Mouse (Mus musculus) thymus, postnatal 14 days (tissue): Measurements from ENCODE around the gene Supt5.

Experiments used
- DNase-seq: peaks from one replicate; pipeline ENCODE4 v3.0.0; 2021

Supt5 gene

DNA sequence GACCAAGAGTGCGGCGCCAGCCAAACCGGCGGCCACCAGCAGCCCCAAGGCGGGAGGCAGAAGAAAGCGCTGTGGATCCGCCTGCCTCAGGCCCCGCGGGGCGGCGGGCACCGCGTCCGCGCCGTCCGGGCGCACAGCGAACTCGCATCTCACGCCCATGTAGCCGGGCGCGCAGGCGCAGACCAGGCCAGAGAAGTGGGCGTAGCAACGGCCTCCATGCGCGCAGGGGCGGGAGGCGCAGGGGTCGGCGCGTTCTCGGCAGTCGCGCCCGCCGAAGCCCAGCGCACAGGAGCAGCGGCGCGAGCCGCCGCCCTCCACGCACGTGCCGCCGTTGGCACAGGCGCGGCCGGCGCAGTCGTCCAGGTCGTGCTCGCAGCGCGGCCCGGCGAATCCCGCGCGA lies 44.1 kb downstream of the Supt5 start:
- DNase-seq: peak; percentile 55

GRCm38 (mm10) chr7:28290638-28291590 lies 47.6 kb downstream of the Supt5 start, which contains the start of gene Selenov:
Gene Selenov (minus strand): TSS chr7:28291186.
- DNase-seq: no peak

- DNase-seq: peak; percentile 23
Observed at GRCm38 (mm10) chr7:28290165-28290564, 48.4 kb downstream of the Supt5 start.

DNA sequence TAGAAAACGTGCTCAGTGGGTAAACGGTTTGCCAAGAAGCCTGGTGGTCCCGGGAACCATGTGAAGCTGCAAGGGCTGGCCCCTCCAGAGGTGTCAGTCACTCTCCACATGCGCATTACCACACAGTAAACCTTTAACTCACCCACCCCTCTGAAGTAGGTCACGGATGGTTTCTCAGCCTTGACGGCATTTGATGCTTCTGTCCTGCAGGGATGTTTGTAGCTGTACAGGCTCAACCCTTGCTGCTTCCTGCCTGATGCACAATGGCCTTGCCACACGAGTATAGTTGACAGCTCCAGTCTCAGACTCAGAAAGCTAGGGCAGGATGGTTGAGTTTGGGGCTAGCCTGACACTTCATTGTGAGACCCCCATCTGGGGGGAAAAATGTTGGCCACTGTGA lies 57.9 kb downstream of the Supt5 start:
- DNase-seq: peak; percentile 56

DNA sequence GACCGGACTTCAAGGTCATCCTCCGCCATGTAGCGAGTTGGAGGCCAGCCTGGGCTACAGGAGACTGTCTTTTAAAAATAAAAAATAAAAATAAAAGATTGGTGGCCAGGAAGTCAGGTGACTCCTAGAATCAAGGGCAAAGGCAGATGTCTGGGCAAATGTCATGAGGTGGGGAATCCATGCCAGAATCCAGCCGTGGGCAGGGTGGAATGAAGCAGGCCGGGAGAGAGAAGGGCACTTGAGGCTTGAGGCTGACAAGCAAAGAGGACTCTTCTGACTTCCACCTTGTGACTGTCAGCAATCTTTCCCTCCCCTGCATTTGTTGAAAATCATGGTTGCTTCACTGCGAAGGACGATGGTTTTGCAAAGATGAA lies 60.3 kb downstream of the Supt5 start:
- no peak for DNase-seq

- peak; percentile 97 for DNase-seq
Observed at GRCm38 (mm10) chr7:28277615-28278278, 60.8 kb downstream of the Supt5 start, which contains the start of gene Eid2b. Gene Eid2b (plus strand): TSS chr7:28277739.

DNA sequence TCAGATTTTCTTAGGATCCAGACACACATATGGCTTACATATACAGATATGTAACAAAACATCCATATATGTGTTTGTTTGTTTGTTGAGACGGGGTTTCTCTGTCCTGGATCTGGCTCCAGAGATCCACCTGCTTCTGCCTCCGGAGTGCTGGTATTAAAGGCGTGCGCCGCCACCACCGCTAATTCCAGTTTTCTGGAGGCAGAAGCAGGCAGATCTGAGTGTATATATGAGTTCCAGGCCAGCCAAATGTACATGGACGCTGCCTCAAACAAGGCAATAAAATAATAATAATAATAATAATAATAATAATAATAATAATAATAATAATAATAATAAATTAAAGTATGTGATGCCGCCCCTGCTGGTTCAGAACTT lies 61.3 kb downstream of the Supt5 start:
- no peak for DNase-seq

GRCm38 (mm10) chr7:28271761-28272160 lies 66.8 kb downstream of the Supt5 start:
- no peak for DNase-seq

DNA sequence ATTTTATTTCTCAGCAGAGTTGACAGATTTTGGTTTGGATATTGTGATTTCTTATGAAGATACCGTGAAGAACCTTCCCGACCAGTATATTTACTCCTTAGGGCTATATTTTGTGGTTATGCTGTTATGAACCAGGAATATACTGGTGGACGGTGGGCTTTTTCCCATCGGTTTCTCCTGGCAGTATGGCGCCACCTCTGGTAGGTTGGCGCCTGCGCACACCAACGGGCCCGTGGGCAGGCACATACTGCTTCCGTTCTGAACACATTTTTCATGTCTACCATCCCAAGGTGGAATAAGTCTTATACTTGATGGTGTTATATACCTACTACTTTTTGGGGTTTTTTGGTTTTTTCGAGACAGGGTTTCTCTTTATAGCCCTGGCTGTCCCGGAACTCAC lies 69.2 kb downstream of the Supt5 start:
- DNase-seq: no peak

GRCm38 (mm10) chr7:28268576-28268975 lies 70.0 kb downstream of the Supt5 start:
- no peak for DNase-seq

- peak; percentile 50 for DNase-seq
Observed at GRCm38 (mm10) chr7:28268042-28268531, 70.5 kb downstream of the Supt5 start.

DNA sequence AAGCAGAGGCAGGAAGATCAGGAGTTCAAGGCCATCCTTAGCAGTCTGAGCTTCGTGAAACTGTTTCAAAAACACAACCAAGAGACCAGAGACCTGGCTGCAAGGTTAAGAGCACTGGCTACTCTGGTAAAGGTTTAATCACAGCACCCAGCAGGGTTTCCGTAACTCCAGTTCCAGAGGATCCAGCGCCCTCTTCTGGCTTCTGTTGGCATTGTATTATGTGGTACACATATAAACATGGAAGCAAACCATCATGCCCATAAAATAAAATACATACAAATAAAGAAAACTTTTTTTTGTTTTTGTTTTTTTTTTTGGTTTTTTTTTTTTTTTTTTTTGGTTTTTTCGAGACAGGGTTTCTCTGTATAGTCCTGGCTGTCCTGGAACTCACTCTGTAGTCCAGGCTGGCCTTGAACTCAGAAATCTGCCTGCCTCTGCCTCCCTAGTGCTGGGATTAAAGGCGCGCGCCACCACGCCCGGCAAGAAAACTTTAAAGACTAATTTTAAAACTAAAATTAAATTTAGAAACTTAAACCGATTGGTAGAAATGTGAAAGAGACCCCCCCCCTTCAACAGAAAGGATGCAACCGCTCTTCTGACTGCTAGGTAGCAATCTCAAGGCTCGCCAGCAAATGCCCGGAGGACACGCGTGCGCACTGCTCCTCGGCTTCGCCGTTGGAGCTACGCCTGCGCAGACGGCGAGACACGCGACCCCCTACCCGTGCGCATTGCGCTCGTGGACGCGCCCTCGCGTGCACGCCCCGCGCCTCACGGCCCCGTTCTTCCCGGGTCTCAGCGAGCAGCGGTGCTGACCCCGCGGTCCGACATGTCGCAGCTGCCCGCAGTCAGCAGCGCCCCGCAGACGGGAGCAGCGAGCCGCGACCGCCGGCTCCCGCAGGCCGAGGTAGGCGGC lies 71.2 kb downstream of the Supt5 start, which contains the start of gene Eid2:
Gene Eid2 (plus strand): TSS at position 753 of the 913 bp plus-strand sequence.
- DNase-seq: peak; percentile 83

DNA sequence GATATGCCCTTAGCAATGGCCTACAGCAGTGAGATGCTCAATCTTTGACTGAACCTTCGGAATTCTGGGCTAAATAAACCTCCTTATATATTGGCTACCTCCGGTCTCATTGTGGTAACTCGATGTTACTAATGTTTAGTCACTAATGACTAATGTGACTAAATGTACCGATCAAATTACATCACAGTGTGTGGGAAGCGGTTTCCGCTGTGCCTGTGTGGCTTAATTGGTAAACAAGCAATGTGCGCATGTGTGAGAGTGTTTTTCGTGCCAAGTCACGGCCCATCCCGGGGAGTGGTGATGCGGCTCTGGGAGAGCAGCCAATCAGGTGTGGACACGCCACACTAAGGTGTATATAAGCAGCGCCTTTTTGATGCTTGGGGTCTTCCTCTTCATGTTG lies 73.2 kb downstream of the Supt5 start:
- no peak for DNase-seq
